Mouse (Mus musculus): ENCODE results near the gene Polr3f. TPM values are rescaled to one million over a fixed set of nuclear protein-coding genes. Genes with fewer than 3 reads are reported as not detected.
A peak's percentile ranks its signal among the peaks of the same experiment; 100 is the strongest.

Polr3f gene
- polyA plus RNA-seq, 1 experiment from 2014 or later, result 30.7 TPM

- Histone ChIP-seq H3K9ac (ENCODE audit: low read depth, low read length) (peak within 1 kb of the TSS; percentile 72), H3K27me3 (ENCODE audit: control insufficient read depth, insufficient read depth, low read length) (no peaks in the 10 kb centered on the region), H3K4me1 (replicated peaks; ENCODE audit: control insufficient read depth, insufficient read depth, low read length) (no peaks in the 10 kb centered on the region), H3K4me2 (replicated peaks; ENCODE audit: low read depth, low read length) (peak within 1 kb of the TSS; percentile 40), H3K27ac (ENCODE audit: low read depth, low read length) (peak within 1 kb of the TSS; percentile 43; the same call in 1 of the 2 replicates), H3K9me3 (ENCODE audit: control insufficient read depth, low read length) (no peaks in the 10 kb centered on the region), H3K4me3 (ENCODE audit: low read depth, low read length) (peak within 1 kb of the TSS; percentile 54), H3K36me3 (ENCODE audit: control insufficient read depth, insufficient read depth, low read length) (no peaks in the 10 kb centered on the region)
- under 1% methylated on average over 17 of the region's 17 CpGs for WGBS
- ATAC-seq (ENCODE audit: low FRiP score) (peak; percentile 99), DNase-seq (ENCODE audit: low spot score) (peak; percentile 83)
Observed at GRCm38 (mm10) chr2:144550529-144550928, 23.0 kb downstream of the Polr3f start, which contains the start of gene Rbbp9. Rbbp9 (minus strand) TSS chr2:144550869.

GRCm38 (mm10) chr2:144553905-144554304 is 26.4 kb downstream of the Polr3f start:
- Histone ChIP-seq H3K36me3 (ENCODE audit: control insufficient read depth, insufficient read depth, low read length) (no peaks in the 10 kb centered on the region), H3K4me1 (replicated peaks; ENCODE audit: control insufficient read depth, insufficient read depth, low read length) (no peaks in the 10 kb centered on the region), H3K9me3 (ENCODE audit: control insufficient read depth, low read length) (no peaks in the 10 kb centered on the region), H3K4me3 (ENCODE audit: low read depth, low read length) (no peak overlapping the region), H3K27me3 (ENCODE audit: control insufficient read depth, insufficient read depth, low read length) (no peaks in the 10 kb centered on the region), H3K9ac (ENCODE audit: low read depth, low read length) (no peak overlapping the region), H3K4me2 (replicated peaks; ENCODE audit: low read depth, low read length) (no peak overlapping the region), H3K27ac (ENCODE audit: low read depth, low read length) (no peak overlapping the region)
- 88% methylated on average over 3 of the region's 3 CpGs for WGBS
- no peak for DNase-seq (ENCODE audit: low spot score)
- ATAC-seq (ENCODE audit: low FRiP score), result no peak

- no peaks in the 10 kb centered on the region for H3K4me1 ChIP-seq (replicated peaks; ENCODE audit: control insufficient read depth, insufficient read depth, low read length)
- H3K4me3 ChIP-seq (ENCODE audit: low read depth, low read length), result peak overlapping the region; percentile 52
- no peaks in the 10 kb centered on the region for H3K36me3 ChIP-seq (ENCODE audit: control insufficient read depth, insufficient read depth, low read length)
- no peaks in the 10 kb centered on the region for H3K9me3 ChIP-seq (ENCODE audit: control insufficient read depth, low read length)
- peak overlapping the region; percentile 65 for H3K9ac ChIP-seq (ENCODE audit: low read depth, low read length)
- H3K27ac ChIP-seq (ENCODE audit: low read depth, low read length), result peak overlapping the region; percentile 70
- H3K4me2 ChIP-seq (replicated peaks; ENCODE audit: low read depth, low read length), result peak overlapping the region; percentile 44
- DNase-seq (ENCODE audit: low spot score) (no peak), ATAC-seq (ENCODE audit: low FRiP score) (no peak; the same call in 1 of the 2 replicates)
- WGBS, result 4% methylated on average over 14 of the region's 14 CpGs
- no peaks in the 10 kb centered on the region for H3K27me3 ChIP-seq (ENCODE audit: control insufficient read depth, insufficient read depth, low read length)
Observed at GRCm38 (mm10) chr2:144555286-144555819, 27.8 kb downstream of the Polr3f start.

DNA sequence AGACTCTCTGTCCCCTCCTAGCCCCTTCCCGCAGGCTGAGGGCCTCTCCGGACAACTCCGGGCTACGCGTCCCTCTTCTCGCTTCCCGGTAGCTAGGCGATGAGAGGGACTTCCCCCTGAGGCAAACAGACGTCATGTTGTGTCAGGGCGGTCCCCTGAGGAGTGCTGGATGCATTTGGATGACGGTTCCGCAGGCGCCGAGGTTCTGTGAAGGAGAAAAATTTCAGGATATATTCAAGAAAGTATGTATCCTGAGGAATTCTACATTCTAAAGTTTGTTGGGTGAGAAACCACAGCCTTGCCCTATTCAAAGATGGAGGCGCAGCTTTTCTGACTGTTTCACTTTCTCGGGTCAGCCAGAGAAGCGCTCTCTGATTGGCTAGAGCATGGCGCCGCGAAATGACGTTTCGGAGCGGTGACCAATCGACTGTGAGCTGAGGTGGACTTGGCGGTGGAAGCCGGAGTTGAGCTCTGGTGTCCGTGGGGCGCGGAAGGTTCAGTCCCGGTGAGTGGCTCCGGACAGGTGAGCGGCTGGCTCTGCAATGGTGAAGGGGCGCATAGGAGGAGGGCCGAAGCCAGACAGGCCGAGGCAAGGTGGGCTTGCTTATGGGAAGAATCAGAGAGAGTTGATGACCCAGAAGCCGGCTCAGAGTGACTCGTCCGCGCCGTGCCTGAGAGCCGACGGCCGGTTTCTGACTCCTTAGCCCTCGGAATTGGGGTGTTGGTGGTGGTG is 28.5 kb downstream of the Polr3f start, which contains the start of gene Sec23b:
Gene Sec23b, plus strand, starts transcription at position 410 of the 733 bp plus-strand sequence.
- H3K27me3 ChIP-seq (ENCODE audit: control insufficient read depth, insufficient read depth, low read length), result no peaks in the 10 kb centered on the region
- DNase-seq (ENCODE audit: low spot score), result peak; percentile 95
- no peaks in the 10 kb centered on the region for H3K4me1 ChIP-seq (replicated peaks; ENCODE audit: control insufficient read depth, insufficient read depth, low read length)
- H3K27ac ChIP-seq (ENCODE audit: low read depth, low read length), result peak within 1 kb of the TSS; percentile 70
- H3K9ac ChIP-seq (ENCODE audit: low read depth, low read length), result peak within 1 kb of the TSS; percentile 65
- no peaks in the 10 kb centered on the region for H3K36me3 ChIP-seq (ENCODE audit: control insufficient read depth, insufficient read depth, low read length)
- under 1% methylated on average over 44 of the region's 44 CpGs for WGBS
- H3K4me3 ChIP-seq (ENCODE audit: low read depth, low read length), result peak within 1 kb of the TSS; percentile 52
- no peaks in the 10 kb centered on the region for H3K9me3 ChIP-seq (ENCODE audit: control insufficient read depth, low read length)
- peak; percentile 99 for ATAC-seq (ENCODE audit: low FRiP score)
- peak within 1 kb of the TSS; percentile 55 for H3K4me2 ChIP-seq (replicated peaks; ENCODE audit: low read depth, low read length)

DNA sequence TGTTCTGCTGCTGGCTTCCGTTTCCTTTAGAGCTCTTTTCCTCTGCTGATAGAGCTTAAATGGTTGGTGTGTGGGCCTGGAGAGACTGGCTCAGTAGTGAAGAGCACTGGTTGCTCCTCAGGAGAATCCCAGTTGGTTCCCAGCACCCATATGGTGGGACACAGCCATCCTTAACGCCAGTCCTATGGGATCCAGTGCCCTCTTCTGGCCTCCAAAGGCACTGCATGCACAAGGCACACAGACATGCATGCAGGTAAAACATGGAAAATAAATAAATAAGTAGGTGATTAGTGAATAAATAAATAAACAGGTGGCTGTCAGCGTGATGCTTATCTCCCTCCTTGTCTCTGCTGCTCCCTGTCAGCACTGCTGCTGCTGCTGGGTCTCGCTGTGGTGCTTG is 61.2 kb downstream of the Polr3f start:
- Histone ChIP-seq H3K4me1 (replicated peaks; ENCODE audit: control insufficient read depth, insufficient read depth, low read length) (no peaks in the 10 kb centered on the region), H3K9me3 (ENCODE audit: control insufficient read depth, low read length) (no peaks in the 10 kb centered on the region), H3K27me3 (ENCODE audit: control insufficient read depth, insufficient read depth, low read length) (no peaks in the 10 kb centered on the region), H3K4me2 (replicated peaks; ENCODE audit: low read depth, low read length) (no peak overlapping the region), H3K4me3 (ENCODE audit: low read depth, low read length) (no peak overlapping the region), H3K36me3 (ENCODE audit: control insufficient read depth, insufficient read depth, low read length) (peaks cover 14% of the 10 kb centered on the region; the same call in 1 of the 2 replicates), H3K27ac (ENCODE audit: low read depth, low read length) (no peak overlapping the region), H3K9ac (ENCODE audit: low read depth, low read length) (no peak overlapping the region)
- 83% methylated on average over 4 of the region's 4 CpGs for WGBS
- DNase-seq (ENCODE audit: low spot score), result no peak
- ATAC-seq (ENCODE audit: low FRiP score), result no peak

Other genes with a start within 250 kb of the Polr3f start
- 0.25 and 0.28 TPM in 2 replicates for gene Ovol2, start 195.6 kb upstream of the Polr3f start, polyA plus RNA-seq (2014; fragmentation: Nextera tagmentation; extraction: Ambion mirVana)
- 30.8 and 31.0 TPM in 2 replicates for gene Kat14, start 158.7 kb upstream of the Polr3f start, polyA plus RNA-seq (2014; fragmentation: Nextera tagmentation; extraction: Ambion mirVana)
- 0.94 and 1.9 TPM in 2 replicates for gene Pet117, start 158.7 kb upstream of the Polr3f start, polyA plus RNA-seq (2014; fragmentation: Nextera tagmentation; extraction: Ambion mirVana)
- gene Dzank1, start 304 bp upstream of the Polr3f start, polyA plus RNA-seq (2014; fragmentation: Nextera tagmentation; extraction: Ambion mirVana), result 2.7 and 3.4 TPM in 2 replicates
- gene Rbbp9, start 23.2 kb downstream of the Polr3f start, polyA plus RNA-seq (2014; fragmentation: Nextera tagmentation; extraction: Ambion mirVana), result 67.1 and 70.3 TPM in 2 replicates
- gene Sec23b, start 28.5 kb downstream of the Polr3f start, polyA plus RNA-seq (2014; fragmentation: Nextera tagmentation; extraction: Ambion mirVana), result 94.1 and 110 TPM in 2 replicates
- gene Smim26, start 66.3 kb downstream of the Polr3f start, polyA plus RNA-seq (2014; fragmentation: Nextera tagmentation; extraction: Ambion mirVana), result 39.0 and 48.9 TPM in 2 replicates
- 33.6 and 38.3 TPM in 2 replicates for gene Dtd1, start 72.2 kb downstream of the Polr3f start, polyA plus RNA-seq (2014; fragmentation: Nextera tagmentation; extraction: Ambion mirVana)